Mouse (Mus musculus) heart, postnatal 0 days (tissue): ENCODE data around the gene Ppfia2.

Experiments
- CTCF ChIP-seq: IDR thresholded peaks from 2 replicates; pipeline ENCODE4 v1.5.1; 2016; ENCODE audit warnings: antibody characterized with exemption, control low read depth, low read depth
- EP300 ChIP-seq: IDR thresholded peaks from 2 replicates; pipeline ENCODE4 v1.6.1; 2016; ENCODE audit warnings: antibody characterized with exemption, low read depth

DNA sequence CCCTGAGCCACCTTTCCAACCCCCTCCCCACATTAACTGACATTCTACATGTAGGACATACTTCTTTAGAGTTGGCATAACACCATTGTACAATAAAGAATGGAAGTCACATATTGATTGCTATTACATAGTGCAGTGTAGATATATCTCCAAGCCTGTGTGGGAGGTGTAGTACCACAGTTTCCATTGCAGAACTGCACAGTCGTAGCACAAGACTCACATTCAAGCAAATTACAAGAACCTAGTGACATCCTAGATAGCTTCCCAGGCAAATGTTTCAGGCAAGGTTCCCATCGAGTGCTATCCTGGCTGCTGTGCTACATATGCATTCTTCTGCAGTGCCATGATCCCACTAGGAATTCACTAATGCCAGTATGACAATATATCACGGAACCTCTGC, 200.0 kb downstream of the Ppfia2 start:
- TF ChIP-seq CTCF (no peak), EP300 (no peak)
